Mouse (Mus musculus): Measurements from ENCODE around the gene Slc17a9. TPM values are rescaled to one million over a fixed set of nuclear protein-coding genes. Genes with fewer than 3 reads are reported as not detected.

Slc17a9 gene
- polyA plus RNA-seq, 1 experiment from 2014 or later: 10.8 TPM

GRCm38 (mm10) chr2:180756786-180757185 is 31.7 kb downstream of the Slc17a9 start:
- Histone ChIP-seq H3K9ac (ENCODE audit: low read depth, low read length) (no peak overlapping the region), H3K27ac (ENCODE audit: low read length) (no peak overlapping the region), H3K9me3 (replicated peaks; ENCODE audit: control insufficient read depth, low read length) (no peaks in the 10 kb centered on the region), H3K36me3 (ENCODE audit: control insufficient read depth, insufficient read depth) (no peaks in the 10 kb centered on the region), H3K4me3 (ENCODE audit: low read depth, low read length) (no peak overlapping the region), H3K4me1 (ENCODE audit: control insufficient read depth, low read depth, low read length) (no peaks in the 10 kb centered on the region), H3K27me3 (ENCODE audit: control insufficient read depth, insufficient read depth, low read depth, low read length) (no peaks in the 10 kb centered on the region), H3K4me2 (ENCODE audit: low read depth, low read length) (no peak overlapping the region)
- WGBS (ENCODE audit: insufficient replicate concordance): 27% methylated on average over 2 of the region's 2 CpGs
- ATAC-seq (ENCODE audit: low read depth): no peak

- ATAC-seq (ENCODE audit: low read depth): no peak
- 48% methylated on average over 15 of the region's 15 CpGs for WGBS (ENCODE audit: insufficient replicate concordance)
Measured at GRCm38 (mm10) chr2:180758513-180759263, 33.6 kb downstream of the Slc17a9 start.

GRCm38 (mm10) chr2:180764986-180765385 is 39.9 kb downstream of the Slc17a9 start:
- Histone ChIP-seq H3K9me3 (replicated peaks; ENCODE audit: control insufficient read depth, low read length) (no peaks in the 10 kb centered on the region), H3K9ac (ENCODE audit: low read depth, low read length) (no peak overlapping the region), H3K36me3 (ENCODE audit: control insufficient read depth, insufficient read depth) (no peaks in the 10 kb centered on the region), H3K4me2 (ENCODE audit: low read depth, low read length) (no peak overlapping the region), H3K4me3 (ENCODE audit: low read depth, low read length) (no peak overlapping the region), H3K27ac (ENCODE audit: low read length) (no peak overlapping the region), H3K27me3 (ENCODE audit: control insufficient read depth, insufficient read depth, low read depth, low read length) (no peaks in the 10 kb centered on the region), H3K4me1 (ENCODE audit: control insufficient read depth, low read depth, low read length) (no peaks in the 10 kb centered on the region)
- WGBS (ENCODE audit: insufficient replicate concordance): 67% methylated on average over 11 of the region's 11 CpGs
- ATAC-seq (ENCODE audit: low read depth): no peak

More at GRCm38 (mm10) chr2:180758513-180759263, 33.6 kb downstream of the Slc17a9 start:
- Histone ChIP-seq H3K27ac (ENCODE audit: low read length) (no peak overlapping the region), H3K36me3 (ENCODE audit: control insufficient read depth, insufficient read depth) (no peaks in the 10 kb centered on the region), H3K4me2 (ENCODE audit: low read depth, low read length) (no peak overlapping the region), H3K9me3 (replicated peaks; ENCODE audit: control insufficient read depth, low read length) (no peaks in the 10 kb centered on the region), H3K4me3 (ENCODE audit: low read depth, low read length) (no peak overlapping the region), H3K4me1 (ENCODE audit: control insufficient read depth, low read depth, low read length) (no peaks in the 10 kb centered on the region), H3K9ac (ENCODE audit: low read depth, low read length) (no peak overlapping the region), H3K27me3 (ENCODE audit: control insufficient read depth, insufficient read depth, low read depth, low read length) (no peaks in the 10 kb centered on the region)

- no peak overlapping the region for H3K27ac ChIP-seq (ENCODE audit: low read length)
- no peak overlapping the region for H3K9ac ChIP-seq (ENCODE audit: low read depth, low read length)
- no peak overlapping the region for H3K4me3 ChIP-seq (ENCODE audit: low read depth, low read length)
- H3K36me3 ChIP-seq (ENCODE audit: control insufficient read depth, insufficient read depth): no peaks in the 10 kb centered on the region
- H3K4me2 ChIP-seq (ENCODE audit: low read depth, low read length): no peak overlapping the region
- no peaks in the 10 kb centered on the region for H3K4me1 ChIP-seq (ENCODE audit: control insufficient read depth, low read depth, low read length)
- no peak for ATAC-seq (ENCODE audit: low read depth)
- 59% methylated on average over 7 of the region's 7 CpGs for WGBS (ENCODE audit: insufficient replicate concordance)
- H3K9me3 ChIP-seq (replicated peaks; ENCODE audit: control insufficient read depth, low read length): no peaks in the 10 kb centered on the region
- H3K27me3 ChIP-seq (ENCODE audit: control insufficient read depth, insufficient read depth, low read depth, low read length): no peaks in the 10 kb centered on the region
Measured at GRCm38 (mm10) chr2:180765713-180766112, 40.6 kb downstream of the Slc17a9 start.

- Histone ChIP-seq H3K4me3 (ENCODE audit: low read depth, low read length) (no peak overlapping the region), H3K27ac (ENCODE audit: low read length) (no peak overlapping the region), H3K4me2 (ENCODE audit: low read depth, low read length) (no peak overlapping the region), H3K27me3 (ENCODE audit: control insufficient read depth, insufficient read depth, low read depth, low read length) (peaks cover 63% of the 10 kb centered on the region), H3K4me1 (ENCODE audit: control insufficient read depth, low read depth, low read length) (no peaks in the 10 kb centered on the region), H3K9me3 (replicated peaks; ENCODE audit: control insufficient read depth, low read length) (no peaks in the 10 kb centered on the region), H3K36me3 (ENCODE audit: control insufficient read depth, insufficient read depth) (no peaks in the 10 kb centered on the region), H3K9ac (ENCODE audit: low read depth, low read length) (no peak overlapping the region)
- no peak for ATAC-seq (ENCODE audit: low read depth)
- 4% methylated on average over 12 of the region's 12 CpGs for WGBS (ENCODE audit: insufficient replicate concordance)
Measured at GRCm38 (mm10) chr2:180775223-180775622, 50.2 kb downstream of the Slc17a9 start.

- no peak overlapping the region for H3K27ac ChIP-seq (ENCODE audit: low read length)
- WGBS (ENCODE audit: insufficient replicate concordance): 4% methylated on average over 15 of the region's 15 CpGs
Measured at GRCm38 (mm10) chr2:180775641-180776040, 50.6 kb downstream of the Slc17a9 start.

GRCm38 (mm10) chr2:180776793-180777192 is 51.7 kb downstream of the Slc17a9 start, which contains the start of gene Bhlhe23:
Bhlhe23 (minus strand) TSS chr2:180776900.
- H3K4me3 ChIP-seq (ENCODE audit: low read depth, low read length): no peak within 1 kb of the TSS
- no peaks in the 10 kb centered on the region for H3K9me3 ChIP-seq (replicated peaks; ENCODE audit: control insufficient read depth, low read length)
- H3K36me3 ChIP-seq (ENCODE audit: control insufficient read depth, insufficient read depth): no peaks in the 10 kb centered on the region
- peaks cover 62% of the 10 kb centered on the region for H3K27me3 ChIP-seq (ENCODE audit: control insufficient read depth, insufficient read depth, low read depth, low read length)
- H3K4me1 ChIP-seq (ENCODE audit: control insufficient read depth, low read depth, low read length): no peaks in the 10 kb centered on the region
- WGBS (ENCODE audit: insufficient replicate concordance): 4% methylated on average over 28 of the region's 28 CpGs
- H3K4me2 ChIP-seq (ENCODE audit: low read depth, low read length): no peak within 1 kb of the TSS
- no peak within 1 kb of the TSS for H3K27ac ChIP-seq (ENCODE audit: low read length)
- ATAC-seq (ENCODE audit: low read depth): no peak
- no peak within 1 kb of the TSS for H3K9ac ChIP-seq (ENCODE audit: low read depth, low read length)

More at GRCm38 (mm10) chr2:180775641-180776040, 50.6 kb downstream of the Slc17a9 start:
- H3K4me3 ChIP-seq (ENCODE audit: low read depth, low read length): no peak overlapping the region
- H3K36me3 ChIP-seq (ENCODE audit: control insufficient read depth, insufficient read depth): no peaks in the 10 kb centered on the region
- peaks cover 63% of the 10 kb centered on the region for H3K27me3 ChIP-seq (ENCODE audit: control insufficient read depth, insufficient read depth, low read depth, low read length)
- H3K9me3 ChIP-seq (replicated peaks; ENCODE audit: control insufficient read depth, low read length): no peaks in the 10 kb centered on the region
- no peak overlapping the region for H3K9ac ChIP-seq (ENCODE audit: low read depth, low read length)
- no peaks in the 10 kb centered on the region for H3K4me1 ChIP-seq (ENCODE audit: control insufficient read depth, low read depth, low read length)
- H3K4me2 ChIP-seq (ENCODE audit: low read depth, low read length): no peak overlapping the region
- no peak for ATAC-seq (ENCODE audit: low read depth)

- no peaks in the 10 kb centered on the region for H3K36me3 ChIP-seq (ENCODE audit: control insufficient read depth, insufficient read depth)
- WGBS (ENCODE audit: insufficient replicate concordance): 23% methylated on average over 12 of the region's 12 CpGs
Measured at GRCm38 (mm10) chr2:180779226-180780104, 54.4 kb downstream of the Slc17a9 start.

GRCm38 (mm10) chr2:180780282-180780681 is 55.2 kb downstream of the Slc17a9 start:
- Histone ChIP-seq H3K4me1 (ENCODE audit: control insufficient read depth, low read depth, low read length) (no peaks in the 10 kb centered on the region), H3K27me3 (ENCODE audit: control insufficient read depth, insufficient read depth, low read depth, low read length) (peaks cover 45% of the 10 kb centered on the region), H3K36me3 (ENCODE audit: control insufficient read depth, insufficient read depth) (no peaks in the 10 kb centered on the region), H3K27ac (ENCODE audit: low read length) (no peak overlapping the region), H3K9me3 (replicated peaks; ENCODE audit: control insufficient read depth, low read length) (no peaks in the 10 kb centered on the region), H3K4me2 (ENCODE audit: low read depth, low read length) (no peak overlapping the region), H3K4me3 (ENCODE audit: low read depth, low read length) (no peak overlapping the region), H3K9ac (ENCODE audit: low read depth, low read length) (no peak overlapping the region)
- WGBS (ENCODE audit: insufficient replicate concordance): 4% methylated on average over 2 of the region's 2 CpGs
- ATAC-seq (ENCODE audit: low read depth): no peak

More at GRCm38 (mm10) chr2:180779226-180780104, 54.4 kb downstream of the Slc17a9 start:
- no peak overlapping the region for H3K9ac ChIP-seq (ENCODE audit: low read depth, low read length)
- no peak overlapping the region for H3K27ac ChIP-seq (ENCODE audit: low read length)
- no peak overlapping the region for H3K4me3 ChIP-seq (ENCODE audit: low read depth, low read length)
- H3K27me3 ChIP-seq (ENCODE audit: control insufficient read depth, insufficient read depth, low read depth, low read length): peaks cover 51% of the 10 kb centered on the region
- no peaks in the 10 kb centered on the region for H3K9me3 ChIP-seq (replicated peaks; ENCODE audit: control insufficient read depth, low read length)
- ATAC-seq (ENCODE audit: low read depth): no peak
- no peak overlapping the region for H3K4me2 ChIP-seq (ENCODE audit: low read depth, low read length)
- no peaks in the 10 kb centered on the region for H3K4me1 ChIP-seq (ENCODE audit: control insufficient read depth, low read depth, low read length)
